Mouse (Mus musculus) forebrain, postnatal 0 days (tissue): ENCODE data around the gene Srcin1. TPM values are rescaled to one million over a fixed set of nuclear protein-coding genes. Genes with fewer than 3 reads are reported as not detected.

Experiments used
- ATAC-seq: fragments of 200-750 bp; cut with Nextera tagmentation; 2 replicates; pipeline ENCODE4 v1.8.0; 2017; ENCODE audit warnings: mild to moderate bottlenecking, moderate library complexity
- DNase-seq: peaks from one replicate; pipeline ENCODE4 v3.0.0-alpha.2; 2015
- H3K27ac ChIP-seq: fragments of 300-500 bp; sonication (generic); 2 replicates; pipeline ENCODE4 v1.5.1; 2014; ENCODE audit warnings: low read depth, mild to moderate bottlenecking, antibody characterized with exemption, low read length, moderate library complexity, mixed read lengths
- H3K27me3 ChIP-seq: fragments of 300-500 bp; sonication (generic); 2 replicates; pipeline ENCODE4 v1.6.1; 2014; ENCODE audit warnings: mild to moderate bottlenecking, low read length, mixed read lengths; ENCODE audit not compliant: insufficient read depth
- H3K36me3 ChIP-seq: fragments of 300-500 bp; sonication (generic); 2 replicates; pipeline ENCODE4 v1.6.1; 2014; ENCODE audit warnings: mild to moderate bottlenecking, moderate library complexity; ENCODE audit not compliant: insufficient read depth
- H3K4me1 ChIP-seq: fragments of 300-500 bp; sonication (generic); 2 replicates; pipeline ENCODE4 v1.6.1; 2014; ENCODE audit warnings: antibody characterized with exemption; ENCODE audit not compliant: insufficient read depth
- H3K4me2 ChIP-seq: fragments of 300-500 bp; sonication (generic); 2 replicates; pipeline ENCODE4 v1.6.1; 2014; ENCODE audit warnings: low read depth, mild to moderate bottlenecking, moderate library complexity
- H3K4me3 ChIP-seq: fragments of 300-500 bp; sonication (generic); 2 replicates; pipeline ENCODE4 v1.5.1; 2014; ENCODE audit warnings: low read depth, low read length, mixed read lengths
- H3K9ac ChIP-seq: fragments of 300-500 bp; sonication (generic); 2 replicates; pipeline ENCODE4 v1.6.1; 2014; ENCODE audit warnings: mild to moderate bottlenecking
- H3K9me3 ChIP-seq: fragments of 300-500 bp; sonication (generic); 2 replicates; pipeline ENCODE4 v1.6.1; 2016; ENCODE audit warnings: low read length
- CTCF ChIP-seq: sonication (generic); IDR thresholded peaks from 2 replicates; pipeline ENCODE4 v1.5.1; 2016; ENCODE audit warnings: antibody characterized with exemption, control low read depth, low read depth
- WGBS: fragments of 180-500 bp; shearing (Covaris S2); extraction: QIAGEN DNeasy Blood & Tissue Kit; methylation state at CpG from one replicate; pipeline ENCODE4 v1.1.7; 2014; 5-methylcytosine and 5-hydroxymethylcytosine counted together
- polyA plus RNA-seq: library from polyadenylated mRNA; unstranded; fragments of >200 nt; fragmentation: Nextera tagmentation; extraction: Ambion mirVana; gene quantifications from 2 replicates; pipeline ENCODE4 v1.2.1, GENCODE M21; 2015
- total RNA-seq: library from RNA; depleted of rRNA; stranded (reverse); fragments of >200 nt; gene quantifications from 2 replicates; pipeline ENCODE4 v1.2.3, GENCODE M21; 2014

Gene Srcin1
- total and polyA plus RNA-seq, 2 experiments from 2014 or later: 12.0 to 70.7 TPM

DNA sequence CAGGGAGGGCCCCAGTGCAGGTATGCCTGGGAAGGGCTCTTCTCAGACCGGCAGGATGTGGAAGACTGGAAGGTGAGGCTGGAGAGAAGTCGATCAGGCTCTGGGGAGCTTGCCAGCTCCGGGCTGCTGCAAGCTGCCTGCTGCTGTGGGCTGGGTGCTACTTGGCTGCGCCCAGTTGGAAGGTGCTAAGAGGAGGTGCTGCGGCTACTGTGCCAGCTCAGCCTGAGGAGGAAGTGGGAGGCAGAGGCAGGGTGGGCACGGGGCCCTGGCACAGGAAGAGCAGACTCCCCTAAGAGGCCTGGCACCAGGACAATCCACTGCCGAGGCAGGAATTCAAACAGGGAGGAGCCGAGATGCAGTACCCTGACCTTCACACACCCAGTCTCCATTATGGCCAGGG is 35.1 kb upstream of the Srcin1 start:
- H3K27ac ChIP-seq: no peak overlapping the region
- WGBS: 60% methylated on average over 8 of the region's 8 CpGs
- H3K36me3 ChIP-seq: no peaks in the 10 kb centered on the region
- no peak overlapping the region for H3K4me3 ChIP-seq
- H3K4me2 ChIP-seq: no peak overlapping the region
- TF ChIP-seq CTCF: no peak
- H3K27me3 ChIP-seq: no peaks in the 10 kb centered on the region
- no peaks in the 10 kb centered on the region for H3K4me1 ChIP-seq
- no peaks in the 10 kb centered on the region for H3K9me3 ChIP-seq
- DNase-seq (no peak), ATAC-seq (no peak)
- no peak overlapping the region for H3K9ac ChIP-seq

DNA sequence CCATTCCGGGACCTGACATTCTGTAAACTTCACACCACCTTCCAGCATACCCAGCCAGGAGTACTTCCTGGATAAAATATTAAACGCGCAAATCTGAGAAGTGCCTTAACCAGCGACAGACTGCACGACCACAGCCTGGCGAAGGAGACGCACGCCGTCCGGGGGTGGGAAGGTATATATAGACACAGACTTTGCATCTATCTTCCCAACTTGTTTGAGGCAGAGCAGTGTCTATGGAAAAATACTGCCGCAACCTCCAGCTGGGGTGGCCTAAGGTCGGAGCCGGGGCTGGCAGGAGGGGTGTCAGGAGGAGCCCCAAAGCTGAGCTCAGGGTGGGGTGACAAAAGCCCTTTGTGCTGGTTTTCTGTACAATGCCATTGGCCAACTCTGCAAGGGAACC is 33.8 kb upstream of the Srcin1 start:
- Histone ChIP-seq H3K36me3 (no peaks in the 10 kb centered on the region), H3K4me3 (no peak overlapping the region), H3K27me3 (no peaks in the 10 kb centered on the region), H3K4me1 (no peaks in the 10 kb centered on the region), H3K9me3 (no peaks in the 10 kb centered on the region), H3K4me2 (no peak overlapping the region), H3K9ac (no peak overlapping the region), H3K27ac (no peak overlapping the region)
- no peak for ATAC-seq
- DNase-seq: no peak
- TF ChIP-seq CTCF: no peak
- 75% methylated on average over 13 of the region's 13 CpGs for WGBS

DNA sequence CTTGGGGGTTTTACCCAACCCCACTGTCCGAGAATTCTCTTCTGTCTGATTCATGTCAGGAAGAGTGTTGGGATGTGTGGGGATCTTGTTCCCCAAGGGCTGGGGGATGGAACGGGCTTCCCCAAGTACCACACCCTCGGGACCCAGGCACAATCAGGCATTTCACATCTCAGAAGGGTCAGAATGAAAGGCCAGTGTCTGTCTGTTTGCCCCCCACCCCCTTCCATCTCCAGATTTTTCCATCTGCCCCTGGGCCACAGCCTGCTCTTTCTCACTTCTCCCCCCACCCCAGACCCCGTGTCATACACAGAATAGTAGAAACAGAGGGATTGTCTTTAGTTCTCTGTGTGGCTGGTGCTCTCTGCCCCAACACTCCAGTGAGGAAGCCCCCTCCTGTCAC is 32.9 kb upstream of the Srcin1 start:
- H3K4me3 ChIP-seq: no peak overlapping the region
- ATAC-seq (no peak), DNase-seq (no peak)
- no peak overlapping the region for H3K27ac ChIP-seq
- no peak overlapping the region for H3K9ac ChIP-seq
- H3K4me2 ChIP-seq: no peak overlapping the region
- 74% methylated on average over 4 of the region's 4 CpGs for WGBS
- TF ChIP-seq CTCF: no peak
- H3K4me1 ChIP-seq: no peaks in the 10 kb centered on the region
- no peaks in the 10 kb centered on the region for H3K27me3 ChIP-seq
- no peaks in the 10 kb centered on the region for H3K36me3 ChIP-seq
- no peaks in the 10 kb centered on the region for H3K9me3 ChIP-seq

DNA sequence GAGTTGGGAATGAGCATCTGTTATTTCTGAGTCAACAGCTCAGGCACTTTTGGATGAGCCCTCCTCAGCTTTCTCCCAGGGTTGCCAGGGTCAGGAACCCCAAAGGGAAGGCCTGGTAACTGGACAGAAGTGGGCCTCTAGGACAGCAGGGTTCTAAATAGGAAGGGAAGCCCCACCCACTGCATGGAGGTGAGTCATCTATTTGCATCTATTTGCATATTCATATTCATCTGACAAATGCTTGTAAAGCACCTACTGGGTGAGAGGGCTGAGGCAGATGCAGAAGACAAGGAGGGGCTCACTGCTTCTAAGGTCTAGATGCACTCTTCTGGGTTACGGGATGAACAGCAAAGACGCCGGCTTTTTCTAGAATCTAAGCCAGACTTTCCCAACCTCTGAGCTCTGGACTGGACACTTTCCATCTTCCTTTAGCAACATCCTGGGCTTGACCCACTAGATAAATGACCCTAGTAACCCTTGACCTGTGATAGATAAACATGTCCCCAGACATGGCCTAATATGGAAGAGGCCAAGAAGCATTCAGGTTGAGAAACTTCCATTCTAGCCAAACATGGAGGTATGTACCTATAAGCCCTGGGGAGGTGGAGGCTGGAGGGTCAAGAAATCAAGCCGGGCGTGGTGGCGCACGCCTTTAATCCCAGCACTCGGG is 31.2 kb upstream of the Srcin1 start:
- Histone ChIP-seq H3K27me3 (no peaks in the 10 kb centered on the region), H3K27ac (no peak overlapping the region), H3K4me2 (no peak overlapping the region), H3K9me3 (no peaks in the 10 kb centered on the region), H3K4me1 (no peaks in the 10 kb centered on the region), H3K4me3 (no peak overlapping the region), H3K9ac (no peak overlapping the region), H3K36me3 (no peaks in the 10 kb centered on the region)
- ATAC-seq (no peak), DNase-seq (no peak)
- no peak for TF ChIP-seq CTCF
- WGBS: 98% methylated on average over 8 of the region's 8 CpGs

DNA sequence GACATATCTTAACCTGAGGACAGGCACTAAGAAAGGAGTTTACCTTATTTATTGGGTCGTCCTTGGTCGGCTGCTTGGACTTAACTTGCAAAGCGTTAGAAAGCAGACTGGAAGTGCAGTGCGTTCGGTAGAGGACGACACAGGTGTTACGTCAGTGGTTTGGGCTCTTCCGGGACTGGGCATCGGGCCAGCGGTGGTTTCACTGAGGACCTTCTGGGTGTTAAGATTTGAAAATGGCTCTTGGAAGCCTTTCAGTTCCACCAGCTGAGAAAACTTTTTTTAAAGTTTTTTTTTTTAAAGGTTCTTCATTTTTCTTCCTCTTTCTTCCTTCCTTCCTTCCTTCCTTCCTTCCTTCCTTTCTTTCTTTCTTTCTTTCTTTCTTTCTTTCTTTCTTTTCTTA is 27.9 kb upstream of the Srcin1 start:
- ATAC-seq: no peak
- DNase-seq: no peak
- 67% methylated on average over 10 of the region's 10 CpGs for WGBS
- Histone ChIP-seq H3K4me2 (no peak overlapping the region), H3K27me3 (no peaks in the 10 kb centered on the region), H3K9ac (no peak overlapping the region), H3K27ac (no peak overlapping the region), H3K4me3 (no peak overlapping the region), H3K9me3 (no peaks in the 10 kb centered on the region), H3K4me1 (no peaks in the 10 kb centered on the region), H3K36me3 (no peaks in the 10 kb centered on the region)
- no peak for TF ChIP-seq CTCF

DNA sequence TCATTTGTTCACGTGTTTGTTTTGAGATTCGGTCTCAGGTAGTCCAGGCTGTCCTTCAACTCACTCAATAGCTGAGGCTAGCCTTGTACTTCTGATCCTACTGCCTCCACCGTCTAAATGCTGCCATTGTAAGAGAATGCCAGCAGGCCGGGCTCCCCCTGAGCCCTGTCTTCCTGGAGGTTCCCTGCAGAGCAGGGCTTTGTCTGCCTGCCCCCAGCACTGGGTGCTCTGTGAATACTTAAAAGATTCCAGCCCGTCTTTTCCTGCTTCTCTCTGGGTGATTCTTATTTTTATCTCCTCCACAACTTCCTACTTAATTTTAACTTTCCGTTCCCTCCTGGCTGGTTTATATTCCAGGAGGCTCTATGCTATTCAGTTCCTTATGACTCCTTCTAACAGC is 26.2 kb upstream of the Srcin1 start:
- WGBS: 18% methylated on average over 6 of the region's 6 CpGs
- ATAC-seq (no peak), DNase-seq (no peak)
- no peak for TF ChIP-seq CTCF
- no peak overlapping the region for H3K9ac ChIP-seq
- H3K4me2 ChIP-seq: no peak overlapping the region
- no peak overlapping the region for H3K27ac ChIP-seq
- H3K9me3 ChIP-seq: no peaks in the 10 kb centered on the region
- H3K4me3 ChIP-seq: no peak overlapping the region
- H3K27me3 ChIP-seq: no peaks in the 10 kb centered on the region
- H3K4me1 ChIP-seq: no peaks in the 10 kb centered on the region
- H3K36me3 ChIP-seq: no peaks in the 10 kb centered on the region

DNA sequence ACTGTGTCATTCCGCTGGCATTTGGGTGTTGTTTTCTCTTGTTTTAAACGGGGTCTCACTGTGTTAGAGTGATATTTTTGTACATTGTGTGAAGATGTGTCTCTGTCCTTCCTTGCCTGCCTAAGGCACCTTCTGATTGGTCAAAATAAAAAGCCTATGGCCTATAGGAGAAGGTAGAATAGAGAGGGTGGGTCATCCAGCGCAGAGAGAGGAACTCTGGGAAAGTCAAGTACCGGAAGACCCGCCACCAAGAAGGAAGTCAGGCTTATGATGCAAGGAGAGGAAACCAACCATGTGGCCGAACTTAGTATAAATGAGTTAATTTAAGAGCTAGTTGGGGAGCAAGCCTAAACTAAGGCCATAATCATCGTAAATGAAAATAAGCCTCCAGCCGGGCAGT is 23.1 kb upstream of the Srcin1 start:
- no peak for DNase-seq
- no peak for ATAC-seq
- no peaks in the 10 kb centered on the region for H3K36me3 ChIP-seq

More for the DNA sequence above, 23.1 kb upstream of the Srcin1 start:
- WGBS: 92% methylated on average over 8 of the region's 8 CpGs
- H3K4me2 ChIP-seq: no peak overlapping the region
- H3K4me1 ChIP-seq: no peaks in the 10 kb centered on the region
- no peak overlapping the region for H3K9ac ChIP-seq
- no peaks in the 10 kb centered on the region for H3K27me3 ChIP-seq
- no peak overlapping the region for H3K27ac ChIP-seq
- H3K4me3 ChIP-seq: no peak overlapping the region
- TF ChIP-seq CTCF: no peak
- no peaks in the 10 kb centered on the region for H3K9me3 ChIP-seq
